Mouse (Mus musculus): ENCODE data around the gene Asb14. TPM values are rescaled to one million over a fixed set of nuclear protein-coding genes. Genes with fewer than 3 reads are reported as not detected.
"Not testable (repeated sequence)": the region's sequence is repeated elsewhere in the genome, so short reads cannot be mapped to it uniquely, and the experiment has no call there.

Asb14 gene
- not detected for total RNA-seq (2021)

GRCm38 (mm10) chr14:26894392-26894791 is at the start of gene Asb14:
Gene Asb14, plus strand, starts transcription at chr14:26894557.
- intact Hi-C loops (cut with DNase I), result no loop called here
- no peak for DNase-seq (ENCODE audit: low spot score in 2 of 2)

GRCm38 (mm10) chr14:26853053-26853452 is 41.3 kb upstream of the Asb14 start:
- intact Hi-C loops (cut with DNase I), result no loop called here
- DNase-seq (ENCODE audit: low spot score in 2 of 2), result no peak

- intact Hi-C loops (cut with DNase I), result no loop called here
- DNase-seq (ENCODE audit: low spot score in 2 of 2), result no peak
Measured at GRCm38 (mm10) chr14:26854066-26854465, 40.3 kb upstream of the Asb14 start.

- intact Hi-C loops (cut with DNase I), result no loop called here
- no peak for DNase-seq (ENCODE audit: low spot score in 2 of 2)
Measured at GRCm38 (mm10) chr14:26858364-26858763, 36.0 kb upstream of the Asb14 start.

- intact Hi-C loops (cut with DNase I), result no loop called here
- DNase-seq (ENCODE audit: low spot score in 2 of 2), result peak in 1 of 2 experiments; percentile 43
Measured at GRCm38 (mm10) chr14:26859024-26859423, 35.3 kb upstream of the Asb14 start.

- no peak for DNase-seq (ENCODE audit: low spot score in 2 of 2)
- intact Hi-C loops (cut with DNase I), result no loop called here
Measured at GRCm38 (mm10) chr14:26867356-26867755, 27.0 kb upstream of the Asb14 start.

- no peak for DNase-seq (ENCODE audit: low spot score in 2 of 2)
- intact Hi-C loops (cut with DNase I), result no loop called here
Measured at GRCm38 (mm10) chr14:26868299-26868698, 26.1 kb upstream of the Asb14 start.

- intact Hi-C loops (cut with DNase I), result no loop called here
- no peak for DNase-seq (ENCODE audit: low spot score in 2 of 2)
Measured at GRCm38 (mm10) chr14:26878756-26879155, 15.6 kb upstream of the Asb14 start.

GRCm38 (mm10) chr14:26879976-26880375 is 14.4 kb upstream of the Asb14 start:
- no peak for DNase-seq (ENCODE audit: low spot score in 2 of 2)
- intact Hi-C loops (cut with DNase I), result loop anchor here (10.0 kb wide), 1 partner anchor 145 kb away; no protein-coding TSS in a partner anchor

GRCm38 (mm10) chr14:26881700-26882099 is 12.7 kb upstream of the Asb14 start:
- no peak for DNase-seq (ENCODE audit: low spot score in 2 of 2)

GRCm38 (mm10) chr14:26887244-26887643 is 7.1 kb upstream of the Asb14 start:
- intact Hi-C loops (cut with DNase I), result loop anchor here (10.0 kb wide), 1 partner anchor 138 kb away; no protein-coding TSS in a partner anchor
- DNase-seq (ENCODE audit: low spot score in 2 of 2), result no peak

More at GRCm38 (mm10) chr14:26881700-26882099, 12.7 kb upstream of the Asb14 start:
- intact Hi-C loops (cut with DNase I), result loop anchor here (10.0 kb wide), 1 partner anchor 143 kb away; no protein-coding TSS in a partner anchor

GRCm38 (mm10) chr14:26890777-26891176 is 3.6 kb upstream of the Asb14 start:
- intact Hi-C loops (cut with DNase I), result no loop called here
- no peak for DNase-seq (ENCODE audit: low spot score in 2 of 2)

- intact Hi-C loops (cut with DNase I), result no loop called here
- peak in 1 of 2 experiments; percentile 48 for DNase-seq (ENCODE audit: low spot score in 2 of 2)
Measured at GRCm38 (mm10) chr14:26899490-26899889, 5.1 kb downstream of the Asb14 start.

GRCm38 (mm10) chr14:26900893-26901292 is 6.5 kb downstream of the Asb14 start:
- DNase-seq (ENCODE audit: low spot score in 2 of 2), result peak; percentile 21 to 86
- intact Hi-C loops (cut with DNase I), result no loop called here

- DNase-seq (ENCODE audit: low spot score in 2 of 2), result no peak
- intact Hi-C loops (cut with DNase I), result no loop called here
Measured at GRCm38 (mm10) chr14:26907401-26907800, 13.0 kb downstream of the Asb14 start.

- DNase-seq (ENCODE audit: low spot score in 2 of 2); intact Hi-C loops (cut with DNase I): not testable (repeated sequence)
Measured at GRCm38 (mm10) chr14:26910461-26910860, 16.1 kb downstream of the Asb14 start.

GRCm38 (mm10) chr14:26911201-26911600 is 16.8 kb downstream of the Asb14 start:
- intact Hi-C loops (cut with DNase I), result no loop called here
- no peak for DNase-seq (ENCODE audit: low spot score in 2 of 2)

- intact Hi-C loops (cut with DNase I), result no loop called here
- no peak for DNase-seq (ENCODE audit: low spot score in 2 of 2)
Measured at GRCm38 (mm10) chr14:26911826-26912225, 17.5 kb downstream of the Asb14 start.

- peak; percentile 41 to 78 for DNase-seq (ENCODE audit: low spot score in 2 of 2)
- intact Hi-C loops (cut with DNase I), result no loop called here
Measured at GRCm38 (mm10) chr14:26913681-26914268, 19.4 kb downstream of the Asb14 start.

- intact Hi-C loops (cut with DNase I), result no loop called here
- no peak for DNase-seq (ENCODE audit: low spot score in 2 of 2)
Measured at GRCm38 (mm10) chr14:26919310-26919709, 25.0 kb downstream of the Asb14 start.

- intact Hi-C loops (cut with DNase I), result no loop called here
- DNase-seq (ENCODE audit: low spot score in 2 of 2), result no peak
Measured at GRCm38 (mm10) chr14:26923702-26924421, 29.5 kb downstream of the Asb14 start.
